Mouse (Mus musculus): ENCODE data around the gene Rock2.

DNA sequence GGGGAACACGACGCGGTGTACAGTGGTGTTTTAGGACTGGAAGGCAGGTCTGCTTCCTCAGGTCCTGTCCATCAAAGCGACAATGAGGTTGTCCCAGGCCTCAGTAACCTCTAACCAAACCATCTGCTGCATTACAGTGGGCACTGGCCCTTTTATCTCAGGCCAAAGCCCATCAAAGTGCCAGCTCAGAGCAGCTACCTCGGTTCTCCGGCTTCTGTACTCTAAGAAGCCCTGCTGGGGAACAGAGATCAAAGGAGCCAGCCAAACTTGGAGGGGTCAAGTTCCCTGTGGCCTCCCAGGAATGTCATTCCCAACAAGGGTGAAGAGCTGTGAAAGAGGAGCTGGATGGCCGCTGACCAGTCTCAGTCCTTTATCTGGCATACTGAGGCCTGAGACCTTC lies 11.6 kb upstream of the Rock2 start:
- TF ChIP-seq CTCF (IDR thresholded peaks at IDR 0.05; ENCODE audit: insufficient read depth, low read depth, low read length) (no peak), POLR2A (IDR thresholded peaks at IDR 0.05; ENCODE audit: insufficient read depth, low read depth, low read length) (no peak)
